Mouse (Mus musculus) hindlimb bud, embryonic 11.5 days (tissue): ENCODE measurements around the gene Ltbp2.

ENCODE experiments used
- DNase-seq: peaks from one replicate; pipeline ENCODE4 v3.0.0-alpha.2; 2012; ENCODE audit warnings: low read depth, low spot score; ENCODE audit errors: extremely low spot score

Gene Ltbp2

DNA sequence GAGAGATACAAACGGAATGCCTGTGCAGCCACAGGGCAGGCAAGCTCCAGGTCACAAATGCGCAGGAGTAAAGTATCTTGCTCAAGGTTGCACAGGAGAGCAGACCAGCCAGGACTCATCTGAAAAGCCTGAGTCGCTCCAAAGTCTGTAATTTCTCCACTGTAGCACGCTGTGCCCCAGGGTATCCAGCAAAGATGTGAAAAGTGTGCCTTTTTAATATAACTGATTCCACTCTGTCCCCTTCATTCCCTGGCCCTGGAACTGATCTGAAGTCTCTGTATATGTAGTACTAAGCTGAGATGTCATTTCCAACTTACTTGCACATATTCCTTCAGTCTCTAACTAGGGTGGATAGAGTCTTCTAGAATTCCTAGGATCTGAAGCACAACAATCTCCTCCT lies 6.5 kb upstream of the Ltbp2 start:
- no peak for DNase-seq

DNA sequence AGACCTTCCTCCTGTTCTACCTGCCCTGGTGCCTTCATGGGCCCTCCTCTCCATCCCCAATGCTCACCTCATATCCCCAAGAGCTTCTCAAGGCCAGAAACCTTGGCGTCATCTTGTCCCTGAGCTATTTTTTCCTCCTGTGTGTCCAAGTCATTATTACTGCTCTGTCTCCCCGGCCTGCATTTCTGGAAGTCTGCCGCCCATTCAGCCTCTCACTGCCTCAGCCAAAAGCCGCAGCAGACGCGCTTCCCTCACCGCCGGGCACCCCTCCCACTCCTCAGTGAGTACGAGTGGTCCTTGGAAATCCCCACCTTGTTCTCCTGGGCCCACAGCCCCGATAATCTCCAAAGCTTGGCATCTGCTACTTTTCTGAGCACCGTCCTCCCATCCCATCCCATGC lies 3.8 kb upstream of the Ltbp2 start:
- no peak for DNase-seq

DNA sequence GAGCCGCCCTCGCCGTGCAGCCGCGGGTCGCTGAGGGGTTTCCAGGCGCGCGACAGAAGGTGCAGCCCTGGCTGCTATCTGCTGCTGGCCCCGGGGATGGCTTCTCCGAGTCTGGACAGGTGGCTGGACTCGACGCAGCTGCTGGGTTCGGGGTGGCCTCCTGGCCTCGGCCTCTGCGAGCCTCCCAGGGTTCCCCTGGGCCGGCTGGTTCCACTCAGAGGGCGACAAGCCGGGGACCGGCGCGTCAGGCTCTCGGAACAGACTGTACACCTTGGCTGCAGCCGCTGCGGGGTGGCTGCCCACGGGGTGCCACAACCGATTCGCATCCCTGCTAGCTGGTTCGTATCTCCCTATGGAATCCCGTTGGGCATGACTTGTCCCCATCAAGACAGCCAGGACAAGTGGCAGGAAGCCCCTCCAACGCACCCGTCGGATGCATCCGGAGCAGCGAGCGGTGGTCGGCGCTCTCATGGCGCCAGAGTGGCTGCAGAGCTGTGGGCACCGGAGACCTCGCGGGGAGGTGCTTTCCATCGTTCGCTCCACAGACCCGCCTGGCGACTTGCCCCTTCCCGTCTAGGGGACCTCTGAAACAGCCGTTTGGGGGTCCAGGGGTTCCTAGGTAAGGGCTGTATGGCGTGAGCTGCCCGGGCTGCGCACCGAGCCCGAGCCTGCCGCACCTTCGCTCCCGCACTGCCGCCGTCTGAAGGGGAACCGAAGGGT lies 411 bp downstream of the Ltbp2 start:
- no peak for DNase-seq

DNA sequence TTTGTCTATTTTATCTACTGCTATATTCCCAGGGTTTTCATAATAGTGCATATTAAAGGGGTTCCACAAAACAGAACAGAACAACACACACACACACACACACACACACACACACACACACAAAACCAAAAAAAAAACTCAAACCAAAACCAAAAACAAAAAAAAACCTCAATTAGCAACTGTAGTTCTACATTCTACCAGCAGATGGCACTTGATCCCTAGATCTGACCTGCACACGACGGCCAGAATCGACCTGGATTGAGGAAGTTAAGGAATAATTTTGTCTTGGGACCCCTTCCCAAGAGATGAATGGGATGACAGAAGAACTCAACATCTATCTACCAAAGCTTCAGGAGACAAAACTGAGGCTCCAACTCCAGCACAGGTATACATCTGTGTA lies 2.9 kb downstream of the Ltbp2 start:
- peak; percentile 57 for DNase-seq

DNA sequence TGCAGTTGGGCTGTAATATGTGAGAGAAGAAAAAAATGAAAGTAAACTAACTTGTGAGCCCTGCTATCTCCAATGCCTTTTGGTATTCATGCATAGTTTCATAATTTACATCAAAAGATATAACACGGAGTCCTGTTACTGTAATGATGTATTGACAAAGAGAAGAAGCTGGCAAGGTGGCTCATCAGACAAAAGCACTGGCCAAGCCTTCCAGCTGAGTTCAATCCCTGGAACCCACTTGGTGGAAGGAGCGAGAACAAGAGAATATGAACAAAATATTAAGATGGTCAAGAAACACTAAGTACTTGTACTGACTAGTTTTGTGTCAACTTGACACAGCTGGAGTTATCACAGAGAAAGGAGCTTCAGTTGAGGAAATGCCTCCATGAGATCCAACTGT lies 4.0 kb downstream of the Ltbp2 start:
- DNase-seq: no peak

DNA sequence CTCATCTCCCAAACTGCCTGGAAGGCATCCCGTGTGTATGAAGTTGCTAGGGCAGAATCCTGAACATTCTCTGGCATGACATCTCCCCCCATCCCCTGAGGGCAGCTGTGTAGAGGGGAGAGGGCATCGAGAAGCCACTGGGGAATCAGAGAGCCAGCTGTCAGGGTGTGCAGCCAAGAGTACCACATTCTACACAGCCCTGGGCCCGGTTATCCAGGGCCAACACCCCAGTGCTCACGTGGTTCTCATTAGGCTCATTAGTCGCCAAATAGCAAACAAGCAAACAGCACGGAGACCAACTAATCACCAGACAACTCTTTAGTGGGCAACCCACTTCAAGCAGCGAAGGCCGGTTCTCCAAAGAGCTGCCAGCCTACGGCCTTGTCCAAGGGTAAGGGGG lies 10.9 kb downstream of the Ltbp2 start:
- no peak for DNase-seq

DNA sequence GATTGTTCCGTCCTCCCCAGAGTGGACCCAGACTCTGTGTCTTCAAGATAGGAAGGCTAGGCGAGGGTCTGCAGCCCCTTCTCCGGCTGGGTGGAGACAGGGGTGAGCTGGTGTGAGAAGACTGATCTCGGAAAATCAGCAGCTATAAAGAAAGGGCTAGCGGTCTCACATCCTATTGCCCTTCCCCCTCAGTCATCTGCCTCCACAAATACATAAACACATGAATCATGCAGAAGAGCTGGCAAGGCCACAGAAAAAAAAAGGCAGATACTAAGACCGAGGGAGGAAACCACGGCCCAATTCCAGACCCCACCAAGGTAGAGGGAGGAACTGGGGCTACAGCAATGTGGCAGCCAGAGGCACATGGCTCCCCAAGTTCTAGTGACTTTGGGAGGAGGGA lies 11.5 kb downstream of the Ltbp2 start:
- no peak for DNase-seq

DNA sequence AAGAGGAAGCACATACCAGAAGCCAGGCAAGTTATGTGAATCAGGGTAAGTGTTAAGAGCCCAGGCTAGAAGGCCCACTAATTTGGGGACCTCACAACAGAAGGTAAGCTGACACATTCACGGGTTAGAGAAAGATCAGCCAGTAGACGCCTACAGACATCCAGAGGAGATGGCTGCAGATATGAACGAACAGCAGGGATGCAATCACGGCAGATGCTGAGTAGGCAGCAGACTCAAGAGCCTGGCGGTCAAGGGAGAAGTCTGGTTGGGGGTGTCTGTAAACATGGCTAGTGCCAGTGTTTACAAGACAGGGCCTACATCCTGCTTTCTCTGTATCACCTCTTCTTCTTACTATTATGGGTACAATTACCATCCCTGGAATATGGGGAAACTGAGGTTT lies 13.1 kb downstream of the Ltbp2 start:
- DNase-seq: no peak

DNA sequence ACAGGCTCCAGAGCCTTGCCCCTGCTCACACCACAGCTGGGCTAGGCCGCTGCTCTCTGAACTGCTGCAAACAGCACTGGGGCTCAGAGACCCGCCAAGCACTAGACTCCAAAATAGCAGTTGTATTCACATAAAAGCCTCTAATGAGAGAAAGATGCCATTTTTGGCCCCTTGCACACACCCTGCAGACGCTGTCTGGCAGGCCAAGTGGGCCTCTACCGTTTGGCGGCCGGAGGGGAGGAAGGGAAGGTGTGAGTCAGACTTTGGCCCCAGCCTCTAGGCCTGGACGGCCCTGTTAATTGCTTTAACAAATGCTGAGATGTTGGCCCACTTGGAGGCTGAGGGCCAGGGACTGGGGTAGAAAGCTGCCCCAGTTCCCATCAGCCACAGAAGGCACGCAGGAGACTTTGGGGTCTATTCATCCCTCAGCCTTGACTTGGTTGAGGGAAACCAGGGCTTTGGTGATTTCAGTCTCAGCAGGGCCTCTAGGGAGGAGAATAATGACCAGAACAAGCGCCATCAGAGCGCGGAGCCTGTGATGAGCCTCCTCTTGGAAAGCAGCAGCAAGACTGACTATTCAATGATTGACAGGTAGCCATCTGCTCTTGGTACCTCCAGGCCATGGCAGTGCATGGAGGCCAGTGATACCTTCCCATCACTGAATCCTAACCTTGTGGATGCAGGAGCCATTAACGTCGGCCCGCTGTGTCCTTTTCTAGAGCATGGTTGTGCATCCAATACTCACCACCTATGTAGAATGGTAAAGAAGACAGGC lies 14.0 kb downstream of the Ltbp2 start:
- no peak for DNase-seq

DNA sequence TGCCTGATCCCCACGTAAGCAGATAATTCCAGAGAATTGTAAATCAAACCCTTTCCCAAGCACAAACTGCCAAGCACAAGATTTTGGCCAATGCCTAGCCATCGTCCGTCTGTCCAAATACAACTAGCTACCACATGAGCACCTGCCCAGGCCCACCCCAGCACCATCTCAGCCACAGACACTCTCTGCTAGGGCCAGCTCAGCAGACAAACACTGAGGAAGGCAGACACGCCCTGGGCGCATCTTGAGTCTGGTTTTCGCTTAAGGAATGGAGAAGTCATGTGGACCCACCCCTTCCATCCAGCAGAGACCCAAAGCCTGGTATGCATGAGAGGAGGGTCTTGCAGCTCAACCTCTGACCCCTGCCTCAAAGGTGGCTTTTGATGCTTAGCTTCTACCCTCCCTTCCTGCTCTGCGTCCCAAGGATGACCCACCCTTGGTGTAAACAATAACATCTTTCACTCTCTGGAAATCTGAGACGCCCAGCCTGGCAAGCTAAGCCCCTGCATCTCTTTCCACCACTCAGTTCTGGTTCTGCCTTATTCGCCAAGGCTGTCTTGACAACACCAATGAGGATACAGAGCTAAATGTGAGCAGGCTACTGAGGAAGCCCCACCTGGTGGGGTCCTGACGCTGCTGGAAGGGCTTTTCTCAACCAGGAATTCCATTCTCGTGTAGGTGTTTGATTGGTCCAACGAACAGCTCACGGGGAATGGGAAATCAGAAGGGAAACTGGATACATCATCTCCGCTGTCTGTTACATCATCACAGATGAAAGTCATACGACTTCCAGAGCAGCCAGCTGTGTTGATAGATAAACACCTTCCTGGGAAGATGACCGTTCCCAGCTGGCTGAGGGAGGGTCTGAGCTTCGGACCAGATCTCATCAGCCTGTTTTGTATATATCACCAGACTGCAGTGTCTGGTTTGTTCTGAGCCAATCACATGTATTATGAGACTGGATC lies 17.9 kb downstream of the Ltbp2 start:
- no peak for DNase-seq

DNA sequence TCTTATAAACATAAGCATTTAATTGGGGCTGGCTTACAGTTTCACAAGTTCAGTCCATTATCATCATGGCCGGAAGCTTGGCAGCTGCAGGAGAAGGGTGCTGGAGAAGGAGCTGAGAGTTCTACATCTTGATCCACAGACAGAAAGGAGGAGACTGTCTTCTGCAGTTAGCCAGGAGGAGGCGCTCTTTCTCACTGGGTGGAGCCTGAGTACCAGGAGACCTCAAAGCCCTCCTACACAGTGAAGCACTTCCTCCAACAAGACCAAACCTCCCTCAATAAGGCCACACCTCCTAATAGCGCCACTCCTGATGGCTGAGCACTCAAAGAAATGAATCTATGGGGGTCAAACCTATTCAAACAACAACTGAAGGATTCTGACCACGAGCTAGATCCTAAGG lies 18.6 kb downstream of the Ltbp2 start:
- DNase-seq: no peak

DNA sequence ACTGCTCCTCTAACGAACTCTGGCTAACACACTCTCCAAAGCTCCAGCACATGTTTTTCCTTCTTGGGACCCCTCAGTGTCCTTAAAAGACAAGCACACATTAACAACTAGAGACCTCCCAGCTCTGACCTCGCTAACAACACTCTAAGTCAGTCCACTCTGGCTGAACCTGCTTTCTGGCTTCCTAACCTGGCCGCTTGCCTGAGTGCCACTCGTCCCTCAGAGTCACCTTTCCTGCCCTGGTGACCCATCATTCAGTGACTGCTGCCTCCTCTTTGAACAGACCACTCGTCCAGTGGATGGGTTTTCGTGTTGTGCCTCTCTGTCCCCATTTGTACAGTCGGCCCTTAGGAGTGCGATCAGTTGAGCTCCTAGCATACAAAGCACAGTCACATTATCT lies 19.8 kb downstream of the Ltbp2 start:
- no peak for DNase-seq

DNA sequence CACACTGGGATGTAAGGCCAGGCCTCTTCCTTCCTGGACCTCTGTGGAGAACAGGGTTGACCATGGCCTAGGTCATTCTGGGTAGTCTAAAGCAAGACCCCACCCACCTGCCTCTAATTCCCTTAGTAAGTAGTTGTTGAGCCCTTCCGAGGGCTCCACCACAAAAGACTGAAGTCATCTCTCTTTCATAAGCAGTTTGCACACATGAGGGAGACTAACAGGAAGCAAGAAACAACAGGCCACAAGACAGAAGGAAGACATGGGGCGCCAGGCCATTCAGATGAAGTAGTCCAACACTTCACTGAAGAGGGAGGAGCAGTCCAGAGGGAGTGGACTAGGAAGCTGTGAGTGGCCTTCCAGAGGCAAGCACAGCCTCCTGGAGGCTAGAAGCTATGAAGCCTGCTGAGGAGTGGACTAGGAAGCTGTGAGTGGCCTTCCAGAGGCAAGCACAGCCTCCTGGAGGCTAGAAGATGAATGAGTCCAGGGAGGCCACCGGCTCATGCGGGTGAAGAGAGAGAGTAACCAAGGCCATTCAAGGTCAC lies 21.2 kb downstream of the Ltbp2 start:
- no peak for DNase-seq

DNA sequence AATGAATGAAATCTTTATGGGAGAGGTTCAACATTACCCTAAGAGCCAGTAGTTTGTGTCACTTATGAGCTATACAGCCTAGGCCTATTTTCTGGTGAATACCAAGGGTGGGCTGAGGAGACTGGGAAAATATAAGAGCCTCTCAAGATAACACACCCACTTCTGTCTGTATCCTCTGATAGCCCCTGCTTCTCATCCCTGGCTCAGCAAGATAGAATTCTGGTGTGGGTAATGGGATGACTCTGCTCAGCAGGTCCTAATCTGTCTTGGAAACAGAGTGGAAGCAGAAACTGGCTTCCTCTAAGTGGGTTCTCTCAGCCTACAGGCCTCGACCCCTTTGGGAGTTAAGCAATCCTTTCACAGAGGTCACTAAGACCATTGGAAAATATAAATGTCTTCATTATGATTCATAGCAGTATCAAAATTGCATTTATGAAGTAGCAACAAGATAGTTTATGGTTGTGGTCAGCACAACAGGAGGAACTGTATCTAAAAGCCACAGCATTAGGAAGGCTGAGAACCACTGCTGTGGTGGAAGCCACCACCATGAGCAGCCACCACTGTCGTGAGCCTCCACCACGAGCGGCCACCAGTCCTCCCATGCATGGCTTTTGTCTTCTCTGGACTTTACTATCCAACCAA lies 21.8 kb downstream of the Ltbp2 start:
- DNase-seq: no peak

DNA sequence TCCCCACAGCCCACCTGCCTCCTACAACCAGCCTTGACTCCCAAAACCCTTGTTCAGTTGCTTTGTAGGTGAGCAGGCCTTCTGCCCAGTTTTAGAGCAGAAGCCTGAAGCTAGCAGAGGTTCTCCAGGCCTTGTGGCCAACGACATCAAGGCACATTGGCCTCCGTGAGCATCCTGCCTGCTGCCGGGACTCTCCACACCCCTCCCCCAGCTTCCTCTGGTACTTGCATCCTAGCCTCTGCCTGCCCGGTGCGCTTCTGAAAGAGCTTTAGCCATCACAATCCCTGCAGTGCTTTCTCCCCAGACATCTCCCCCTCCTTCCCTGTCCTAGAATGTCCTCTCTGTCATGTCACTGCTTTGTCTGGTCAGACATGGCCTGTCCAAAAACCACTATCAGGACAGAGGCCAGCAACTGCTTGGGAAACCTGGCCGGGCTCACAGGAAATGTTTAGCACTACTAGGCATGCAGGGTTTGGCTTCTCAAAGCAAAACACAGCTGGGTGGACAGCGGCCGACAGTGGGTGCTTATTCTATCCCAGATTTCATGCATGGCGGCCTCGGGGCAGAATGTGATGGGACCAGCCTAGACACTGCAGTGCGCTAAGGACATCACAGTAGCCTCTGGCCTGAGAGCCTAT lies 24.8 kb downstream of the Ltbp2 start:
- DNase-seq: no peak

DNA sequence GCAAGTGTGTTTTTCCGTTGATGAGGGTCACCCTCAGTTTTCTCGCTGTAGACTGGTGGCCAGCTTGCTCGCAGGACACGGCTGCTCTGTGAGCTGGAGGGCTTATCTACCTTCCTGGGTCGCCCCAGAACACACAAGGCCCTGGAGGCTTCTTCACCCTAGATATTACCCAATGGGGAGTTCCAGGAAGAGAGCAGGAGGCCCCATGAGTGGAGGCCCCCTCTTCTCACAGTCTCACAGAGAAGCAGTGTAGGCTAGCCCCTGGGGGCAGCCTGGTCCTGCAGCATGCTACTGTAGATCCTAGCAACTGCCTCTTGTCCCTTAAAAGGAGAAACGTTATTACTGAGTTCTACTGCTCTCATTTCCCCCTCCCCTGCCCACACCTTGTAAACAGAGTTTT lies 28.4 kb downstream of the Ltbp2 start:
- no peak for DNase-seq

DNA sequence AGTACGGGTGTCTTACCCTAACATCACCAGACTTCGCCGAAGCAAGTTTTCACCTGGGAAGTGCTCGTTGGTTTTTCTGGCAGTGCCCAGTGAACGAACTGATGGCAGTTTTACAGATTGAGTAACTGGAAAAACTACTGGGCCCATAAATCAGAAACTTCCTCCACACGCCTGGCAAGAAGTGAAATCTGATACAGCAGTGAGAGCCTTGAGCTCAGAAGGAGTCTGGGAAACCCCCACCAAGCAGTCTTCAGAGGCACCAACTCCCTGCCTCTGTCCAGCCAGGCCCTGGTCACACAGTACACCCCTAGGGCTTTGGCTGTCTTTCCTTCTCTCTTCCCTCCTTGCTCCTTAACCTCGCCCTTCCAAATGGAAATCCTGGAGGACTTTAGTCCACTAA lies 28.9 kb downstream of the Ltbp2 start:
- DNase-seq: peak; percentile 71

DNA sequence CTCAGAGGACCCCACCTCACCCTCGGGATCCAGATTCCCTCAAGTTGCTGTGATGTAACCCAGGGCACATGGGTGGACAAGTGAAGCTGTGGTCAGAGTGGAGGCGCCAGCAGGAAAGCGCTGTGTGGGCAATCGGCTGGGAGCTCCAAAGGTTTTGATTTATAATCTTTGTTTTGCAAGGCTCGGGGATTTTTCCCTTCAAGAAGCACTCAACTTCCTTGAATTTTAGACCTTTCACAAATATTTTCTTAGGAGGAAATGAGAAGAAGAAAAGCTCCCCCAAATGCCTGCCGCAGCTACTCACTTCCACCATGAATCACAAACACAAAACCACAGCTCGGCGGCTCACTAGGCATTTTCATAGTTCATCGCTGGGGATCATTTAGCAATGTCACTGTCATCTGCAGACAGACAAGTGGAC lies 29.7 kb downstream of the Ltbp2 start:
- DNase-seq: no peak

DNA sequence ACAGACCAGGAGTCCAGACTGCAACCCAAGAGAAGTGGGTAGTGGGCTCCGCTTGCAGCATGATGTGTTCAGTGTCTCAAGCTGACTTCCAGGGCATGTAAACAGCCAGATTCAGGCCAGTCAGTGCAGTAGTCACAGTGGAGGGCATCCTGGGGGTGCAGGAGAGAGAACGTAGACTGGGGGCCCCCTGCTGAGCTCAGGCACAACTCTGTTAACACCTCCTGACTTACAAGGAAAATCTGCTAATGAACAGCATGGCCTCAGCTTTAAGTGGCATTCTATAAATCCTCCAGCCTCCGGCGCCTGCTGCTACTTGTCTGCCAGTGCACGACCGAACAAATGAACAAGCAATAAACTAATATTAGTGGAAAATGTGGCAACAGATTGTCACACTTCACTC lies 33.6 kb downstream of the Ltbp2 start:
- DNase-seq: no peak
